Mouse (Mus musculus) bone marrow, adult 2 months (tissue): Measurements from ENCODE around the gene Fgfr2. TPM values are rescaled to one million over a fixed set of nuclear protein-coding genes. Genes with fewer than 3 reads are reported as not detected.
"Not testable (repeated sequence)": the region's sequence is repeated elsewhere in the genome, so short reads cannot be mapped to it uniquely, and the experiment has no call there.

Source experiments
- H3K27ac ChIP-seq: fragments of 200-500 bp; 2 replicates; pipeline ENCODE4 v1.5.1; 2012; ENCODE audit warnings: low read depth, mild to moderate bottlenecking, control low read depth, inconsistent platforms, low read length; ENCODE audit not compliant: control insufficient read depth, poor library complexity, insufficient read depth
- H3K4me1 ChIP-seq: fragments of 200-500 bp; 2 replicates; pipeline ENCODE4 v1.6.1; 2011; ENCODE audit warnings: low read length; ENCODE audit not compliant: control insufficient read depth, insufficient read depth
- H3K4me3 ChIP-seq: fragments of 200-500 bp; replicated peaks from 2 replicates; pipeline ENCODE3; 2011; ENCODE audit warnings: mild to moderate bottlenecking, low read depth, low read length, control low read depth; ENCODE audit not compliant: control insufficient read depth
- CTCF ChIP-seq: fragments of 200-500 bp; IDR thresholded peaks from 2 replicates; pipeline ENCODE4 v1.5.1; 2011; ENCODE audit warnings: low read length, control low read depth; ENCODE audit not compliant: control insufficient read depth, insufficient read depth
- POLR2A ChIP-seq: fragments of 200-500 bp; IDR thresholded peaks from 2 replicates; pipeline ENCODE4 v1.6.1; 2011; ENCODE audit warnings: low read depth, mild to moderate bottlenecking, control low read depth, low read length, borderline replicate concordance; ENCODE audit not compliant: control insufficient read depth
- WGBS: fragments of 180-500 bp; shearing (Covaris S2); methylation state at CpG from one replicate; pipeline ENCODE4 v1.1.7; 2018; 5-methylcytosine and 5-hydroxymethylcytosine counted together
- polyA plus RNA-seq: library from polyadenylated mRNA; stranded (reverse); fragments of >200 nt; gene quantifications from 2 replicates; pipeline ENCODE4 v1.2.4, GENCODE M21; 2011; ENCODE audit warnings: low replicate concordance; ENCODE audit not compliant: missing spikeins, insufficient read depth, insufficient read length

Gene Fgfr2
- polyA plus RNA-seq, 1 experiment, result 8.2 TPM

- 85% methylated on average over 4 of the region's 4 CpGs for WGBS
- Histone ChIP-seq H3K4me1 (no peaks in the 10 kb centered on the region), H3K27ac (no peak overlapping the region), H3K4me3 (no peak overlapping the region)
- TF ChIP-seq CTCF, result no peak
- TF ChIP-seq POLR2A, result no peak
These were observed 23.9 kb downstream of the Fgfr2 start for GRCm38 (mm10) chr7:133099266-133099665.

DNA sequence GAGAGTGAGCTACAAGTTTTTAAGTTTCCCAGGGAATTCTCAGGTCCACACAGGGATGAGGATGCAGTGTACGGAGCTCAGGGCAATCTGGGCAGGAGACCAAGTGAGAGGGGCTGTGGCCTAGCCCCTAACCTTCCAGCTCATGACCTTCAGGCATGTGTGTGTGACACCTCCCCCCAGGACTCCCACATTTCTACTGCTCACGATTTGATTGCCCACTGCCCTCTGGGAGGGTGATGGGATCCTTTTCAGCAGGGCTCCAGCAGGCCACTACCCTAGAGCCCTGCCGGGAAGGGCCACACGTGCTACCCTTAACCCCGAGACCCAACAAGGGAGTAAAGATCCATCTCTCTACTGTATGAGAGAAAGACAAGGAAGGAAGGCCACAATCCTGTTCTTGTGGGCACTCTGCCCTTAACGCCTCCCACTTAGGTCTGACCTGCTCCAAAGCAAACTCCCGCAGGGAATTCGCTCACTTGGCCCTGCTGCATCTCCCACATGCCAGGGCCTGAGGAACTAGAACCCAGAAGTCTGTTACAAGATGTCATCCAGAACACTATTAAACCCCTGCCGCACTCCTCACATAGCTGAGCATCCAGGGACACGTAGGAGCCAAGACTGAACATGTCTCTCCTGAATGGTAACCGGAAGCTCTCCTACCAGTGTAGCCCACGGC is 24.9 kb downstream of the Fgfr2 start:
- H3K27ac ChIP-seq, result no peak overlapping the region
- H3K4me1 ChIP-seq, result no peaks in the 10 kb centered on the region
- no peak overlapping the region for H3K4me3 ChIP-seq
- 80% methylated on average over 12 of the region's 12 CpGs for WGBS
- no peak for TF ChIP-seq POLR2A

DNA sequence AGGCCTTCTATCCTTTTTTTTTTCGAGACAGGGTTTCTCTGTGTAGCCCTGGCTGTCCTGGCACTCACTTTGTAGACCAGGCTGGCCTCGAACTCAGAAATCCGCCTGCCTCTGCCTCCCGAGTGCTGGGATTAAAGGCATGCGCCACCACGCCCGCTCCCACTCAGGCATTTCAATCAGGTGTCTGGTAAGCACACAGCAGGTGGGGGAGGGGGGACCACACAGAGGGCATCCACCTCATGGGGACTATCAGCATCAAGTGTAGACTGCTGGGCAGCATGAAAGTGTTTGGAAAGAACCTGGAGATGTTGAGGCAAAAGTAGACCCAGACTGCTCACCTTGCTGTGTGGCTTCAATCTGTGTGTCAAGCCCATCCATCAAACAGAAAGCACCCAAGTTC is 27.5 kb downstream of the Fgfr2 start:
- not testable (repeated sequence) for H3K4me3 ChIP-seq, H3K4me1 ChIP-seq, H3K27ac ChIP-seq
- 93% methylated on average over 7 of the region's 7 CpGs for WGBS

DNA sequence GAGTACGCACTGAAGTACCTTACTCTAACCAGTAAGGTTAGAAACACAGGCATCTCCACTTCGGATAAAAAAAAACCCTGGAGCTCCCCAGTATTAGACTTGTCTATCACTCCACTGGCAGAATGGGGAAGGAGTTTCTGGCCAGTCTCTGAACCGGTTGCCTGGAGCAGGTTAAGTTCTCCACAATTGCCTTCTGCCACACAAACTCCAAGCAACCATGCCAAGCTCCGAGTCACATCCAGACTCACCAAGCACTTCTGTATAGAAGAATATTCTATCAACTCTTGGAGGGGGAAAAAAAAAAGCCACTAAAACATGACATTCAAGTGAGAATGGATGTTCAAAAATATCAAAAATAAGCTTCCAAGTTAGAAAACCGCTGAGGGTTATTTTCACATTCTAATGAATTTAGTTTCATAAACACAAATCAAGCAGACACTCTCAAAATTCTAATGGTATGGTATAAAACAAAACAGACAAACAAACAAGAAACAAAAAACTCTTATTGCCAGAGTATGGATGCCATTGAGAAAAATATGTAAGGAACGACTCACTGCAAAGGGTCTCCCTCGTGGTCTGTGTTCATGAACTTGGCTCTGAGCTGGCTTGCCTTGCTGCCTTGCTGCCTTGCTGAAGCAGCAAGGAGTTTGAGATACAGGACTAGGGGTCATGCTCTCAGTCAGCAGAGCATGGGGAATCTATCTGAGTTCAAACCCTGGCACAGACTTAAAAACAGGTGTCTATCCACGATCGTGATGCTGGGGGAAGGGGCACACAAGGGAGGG is 28.2 kb downstream of the Fgfr2 start:
- Histone ChIP-seq H3K4me1 (no peaks in the 10 kb centered on the region), H3K4me3 (no peak overlapping the region), H3K27ac (no peak overlapping the region)
- TF ChIP-seq CTCF (no peak), POLR2A (no peak)
- WGBS, result 73% methylated on average over 9 of the region's 9 CpGs

DNA sequence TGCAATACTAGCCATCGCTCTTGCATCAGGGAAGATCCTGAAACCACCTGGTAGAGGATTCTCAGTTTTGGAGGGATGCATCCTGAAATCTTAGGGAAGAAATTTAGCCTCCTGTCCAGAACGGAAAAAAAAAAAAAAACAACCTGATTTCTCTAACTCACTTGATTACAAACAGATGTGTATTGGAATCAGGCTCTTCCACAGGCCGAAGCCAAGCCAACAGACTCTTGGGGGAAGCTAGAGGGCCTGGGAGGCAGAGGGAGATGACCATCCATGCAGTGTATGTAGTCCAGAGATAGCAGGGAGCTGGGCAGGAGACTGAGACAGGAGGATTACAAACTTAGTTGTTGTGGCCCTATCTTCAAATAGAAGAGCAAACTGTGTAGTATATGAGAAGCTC is 29.0 kb downstream of the Fgfr2 start:
- Histone ChIP-seq H3K27ac (no peak overlapping the region), H3K4me3 (no peak overlapping the region), H3K4me1 (no peaks in the 10 kb centered on the region)
- TF ChIP-seq POLR2A (no peak), CTCF (no peak)
- WGBS, result 82% methylated on average over 3 of the region's 3 CpGs

DNA sequence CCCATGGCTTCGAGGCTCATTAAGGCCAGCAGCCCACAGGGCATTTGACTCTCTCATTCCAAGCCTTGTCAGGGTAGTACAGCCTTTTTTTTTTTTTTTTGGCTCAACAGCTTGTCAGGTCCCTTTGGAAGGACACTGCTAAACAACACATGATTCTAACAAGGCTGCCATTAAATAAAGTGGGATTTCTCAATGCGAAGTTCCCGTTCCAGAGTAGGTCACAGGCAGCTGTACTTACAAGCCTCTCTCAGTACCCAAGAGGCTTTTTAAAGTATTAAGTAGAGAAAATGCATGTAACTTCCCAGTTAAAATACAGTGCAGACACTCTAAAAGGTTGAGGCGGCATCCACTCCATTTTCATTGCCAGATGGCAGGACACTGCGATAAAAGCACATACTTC is 29.4 kb downstream of the Fgfr2 start:
- TF ChIP-seq CTCF (no peak), POLR2A (no peak)
- no peak overlapping the region for H3K4me3 ChIP-seq
- H3K4me1 ChIP-seq, result no peaks in the 10 kb centered on the region
- no peak overlapping the region for H3K27ac ChIP-seq
- 87% methylated on average over 5 of the region's 5 CpGs for WGBS

GRCm38 (mm10) chr7:133090641-133091040 is 32.5 kb downstream of the Fgfr2 start:
- no peaks in the 10 kb centered on the region for H3K4me1 ChIP-seq
- no peak overlapping the region for H3K4me3 ChIP-seq
- H3K27ac ChIP-seq, result no peak overlapping the region
- 75% methylated on average over 4 of the region's 4 CpGs for WGBS
- TF ChIP-seq CTCF, result no peak
- TF ChIP-seq POLR2A, result no peak

DNA sequence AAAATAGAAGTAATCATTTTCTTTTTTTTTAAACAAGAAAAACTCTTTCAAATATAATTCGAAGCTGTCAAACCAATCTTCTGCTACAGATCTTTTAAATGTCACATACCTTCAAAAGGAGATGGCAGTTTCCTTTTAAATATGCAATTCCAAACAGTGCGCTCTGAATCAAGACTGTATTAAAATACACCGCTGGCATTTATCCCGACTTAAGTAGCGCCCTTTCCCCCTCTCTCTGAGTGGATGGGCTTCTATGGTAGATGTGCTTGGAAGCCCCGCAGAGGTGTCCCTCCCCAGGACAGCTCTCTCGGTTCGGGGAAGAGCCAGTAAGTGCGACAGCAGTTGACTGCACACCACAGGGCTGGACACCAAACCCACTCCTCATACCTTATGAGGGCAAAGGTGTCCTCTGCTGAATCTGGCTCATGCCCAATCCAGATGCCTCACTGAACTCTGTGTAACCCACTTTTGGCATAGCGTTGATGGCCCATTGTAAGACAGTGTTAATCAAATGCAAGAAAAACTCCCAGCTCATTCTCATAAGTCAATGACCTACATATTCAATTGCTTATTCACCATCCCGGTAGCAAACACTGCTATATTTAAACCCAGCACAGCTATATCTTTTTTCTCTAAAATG is 33.4 kb downstream of the Fgfr2 start:
- no peak overlapping the region for H3K27ac ChIP-seq
- no peak overlapping the region for H3K4me3 ChIP-seq
- H3K4me1 ChIP-seq, result no peaks in the 10 kb centered on the region
- TF ChIP-seq POLR2A, result no peak
- no peak for TF ChIP-seq CTCF
- WGBS, result 86% methylated on average over 11 of the region's 11 CpGs

DNA sequence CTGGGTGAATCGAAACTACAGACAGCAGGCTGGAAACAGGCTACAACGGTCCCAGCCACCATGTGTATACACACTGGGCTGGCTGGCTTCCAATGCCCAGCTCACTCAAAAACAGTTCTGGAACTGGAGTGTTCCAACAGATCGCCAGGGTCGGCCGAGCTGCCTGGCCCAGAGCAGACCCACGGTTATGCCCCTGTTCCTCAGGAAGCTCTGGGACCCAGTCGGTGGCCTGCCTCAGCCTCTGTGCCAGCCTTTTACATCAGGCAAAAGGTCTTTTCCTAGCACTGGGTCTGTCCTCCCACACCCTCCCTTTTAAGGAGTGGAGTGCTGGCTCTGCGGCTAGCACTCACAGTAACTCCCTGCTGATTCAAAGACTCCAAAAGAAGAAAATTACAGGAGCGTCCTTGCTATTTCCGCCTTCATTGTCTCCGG is 34.3 kb downstream of the Fgfr2 start:
- WGBS, result 70% methylated on average over 11 of the region's 11 CpGs
- no peaks in the 10 kb centered on the region for H3K4me1 ChIP-seq
- TF ChIP-seq POLR2A (no peak), CTCF (no peak)
- no peak overlapping the region for H3K4me3 ChIP-seq
- 0 out of 2 replicates have a peak overlapping the region, but pooled peaks have one; percentile 21 for H3K27ac ChIP-seq
